Mouse (Mus musculus) urinary bladder, adult 18-20 months (tissue): ENCODE data around the gene Nppc.

Experiments used
- DNase-seq, 2 experiments: peaks; one replicate each; pipeline ENCODE4 v3.0.0; 2022; ENCODE audit warnings: low spot score in 2 of 2, mixed read lengths in 2 of 2

Gene Nppc

GRCm38 (mm10) chr1:86670279-86671038 lies at the start of gene Nppc:
Gene Nppc (minus strand): TSS chr1:86670571.
- peak; percentile 58 to 60 for DNase-seq

GRCm38 (mm10) chr1:86719391-86719790 lies 49.0 kb upstream of the Nppc start:
- DNase-seq, result no peak

GRCm38 (mm10) chr1:86718190-86718589 lies 47.8 kb upstream of the Nppc start:
- no peak for DNase-seq

GRCm38 (mm10) chr1:86713054-86713453 lies 42.7 kb upstream of the Nppc start:
- DNase-seq, result no peak

- DNase-seq, result no peak
Observed at GRCm38 (mm10) chr1:86712045-86712444, 41.7 kb upstream of the Nppc start.

- no peak for DNase-seq
Observed at GRCm38 (mm10) chr1:86709546-86709945, 39.2 kb upstream of the Nppc start.

GRCm38 (mm10) chr1:86705461-86705860 lies 35.1 kb upstream of the Nppc start:
- no peak for DNase-seq

GRCm38 (mm10) chr1:86703965-86704326 lies 33.6 kb upstream of the Nppc start:
- DNase-seq, result no peak

- DNase-seq, result peak; percentile 71 to 82
Observed at GRCm38 (mm10) chr1:86703300-86703964, 33.1 kb upstream of the Nppc start, which contains the start of gene Dis3l2. Gene Dis3l2 (plus strand): TSS chr1:86703808.

GRCm38 (mm10) chr1:86700367-86700766 lies 30.0 kb upstream of the Nppc start:
- no peak for DNase-seq

GRCm38 (mm10) chr1:86699346-86700136 lies 29.2 kb upstream of the Nppc start:
- DNase-seq, result no peak

GRCm38 (mm10) chr1:86698721-86699120 lies 28.4 kb upstream of the Nppc start:
- peak in 1 of 2 experiments; percentile 23 for DNase-seq

GRCm38 (mm10) chr1:86696948-86697347 lies 26.6 kb upstream of the Nppc start:
- no peak for DNase-seq

GRCm38 (mm10) chr1:86691027-86691426 lies 20.7 kb upstream of the Nppc start:
- DNase-seq, result no peak

- no peak for DNase-seq
Observed at GRCm38 (mm10) chr1:86687236-86687635, 16.9 kb upstream of the Nppc start.

GRCm38 (mm10) chr1:86678667-86679066 lies 8.3 kb upstream of the Nppc start:
- no peak for DNase-seq

- no peak for DNase-seq
Observed at GRCm38 (mm10) chr1:86677624-86678023, 7.3 kb upstream of the Nppc start.

GRCm38 (mm10) chr1:86675126-86675525 lies 4.8 kb upstream of the Nppc start:
- no peak for DNase-seq

- DNase-seq, result no peak
Observed at GRCm38 (mm10) chr1:86674385-86674784, 4.0 kb upstream of the Nppc start.

GRCm38 (mm10) chr1:86669552-86670273 lies 658 bp downstream of the Nppc start:
- peak; percentile 53 to 63 for DNase-seq

- no peak for DNase-seq
Observed at GRCm38 (mm10) chr1:86665091-86665490, 5.3 kb downstream of the Nppc start.

GRCm38 (mm10) chr1:86657071-86657470 lies 13.3 kb downstream of the Nppc start:
- no peak for DNase-seq
